In the genomic region with DNA sequence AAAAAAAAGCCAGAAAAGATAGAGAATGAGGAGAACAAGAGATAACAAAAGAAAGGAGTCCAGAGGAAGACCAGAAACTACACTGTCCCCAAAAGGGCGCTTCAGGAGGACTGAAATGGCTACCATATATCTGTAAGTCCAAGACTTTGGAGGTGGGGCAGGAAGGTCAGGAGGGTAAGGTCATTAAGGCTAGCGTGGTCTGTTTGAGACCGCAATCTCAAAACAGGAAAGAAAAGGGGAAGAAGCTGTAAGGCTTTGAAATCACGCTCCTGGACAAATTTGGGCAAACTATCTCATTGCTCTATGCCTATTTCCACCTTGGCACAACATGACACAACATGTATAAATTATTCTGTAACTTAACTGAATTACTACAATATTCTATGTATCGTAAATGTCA, we compare ENCODE assay signal across 27 mouse cellular contexts. TPM values are rescaled to one million over a fixed set of nuclear protein-coding genes. Genes with fewer than 3 reads are reported as not detected.
DNase-seq lines count a peak whose midpoint lies in the region; ATAC-seq and TF ChIP-seq lines count a peak whose summit lies in the region.
"Had no signal": no experiment of that assay in that cellular context is flagged by ENCODE, and none has a peak within 500 bp of the region (broad histone marks: within the 10 kb centered on the region; RNA-seq: fewer than 3 reads in every experiment).

No protein-coding gene starts in this region.

- TF ChIP-seq CTCF in MEL (IDR thresholded peaks at IDR 0.05 in 2 of 3, conservative IDR thresholded peaks at IDR 0.05 in 1 of 3; ENCODE audit: control insufficient read depth in 1 of 3, insufficient read depth in 1 of 3, low read depth in 2 of 3, low read length in 3 of 3, poor library complexity in 1 of 3, severe bottlenecking in 1 of 3): no peak

- no peak for TF ChIP-seq RAD21 in MEL (IDR thresholded peaks at IDR 0.05; ENCODE audit: low read depth, low read length)

- peaks cover 30% of the 10 kb centered on the region for H3K36me3 ChIP-seq in liver, embryonic 13.5 days
- peaks cover 38% of the 10 kb centered on the region for H3K36me3 ChIP-seq in liver, embryonic 12.5 days
- H3K36me3 ChIP-seq in MEL (ENCODE audit: control insufficient read depth in 1 of 2, insufficient read depth in 2 of 2, low read length in 2 of 2): peaks cover 0 to 10% of the 10 kb centered on the region in 2 experiments; a peak in 3 of 4 replicates

- 54% methylated on average over 5 of the region's 5 CpGs for WGBS in liver, embryonic 13.5 days (ENCODE audit: insufficient replicate concordance)
- WGBS in liver, embryonic 12.5 days (ENCODE audit: insufficient replicate concordance): 62% methylated on average over 5 of the region's 5 CpGs

- H3K79me2 ChIP-seq in MEL (ENCODE audit: control insufficient read depth, insufficient read depth, low read length, poor library complexity): peaks cover 5% of the 10 kb centered on the region; the same call in 1 of the 2 replicates

- no peaks in the 10 kb centered on the region for H3K9me3 ChIP-seq in liver, embryonic 13.5 days (replicated peaks)
- H3K9me3 ChIP-seq in liver, embryonic 12.5 days (replicated peaks): no peaks in the 10 kb centered on the region
- H3K9me3 ChIP-seq in MEL (replicated peaks; ENCODE audit: insufficient read depth, low read length): no peaks in the 10 kb centered on the region
- H3K9me3 ChIP-seq: embryonic facial prominence, embryonic 12.5 days; embryonic facial prominence, embryonic 15.5 days; heart, embryonic 10.5 days; heart, embryonic 13.5 days had no signal

- H3K4me1 ChIP-seq in liver, embryonic 13.5 days (replicated peaks): peaks cover 28% of the 10 kb centered on the region
- peaks cover 24% of the 10 kb centered on the region for H3K4me1 ChIP-seq in liver, embryonic 12.5 days
- peaks cover 4 to 7% of the 10 kb centered on the region in 2 experiments for H3K4me1 ChIP-seq in MEL (ENCODE audit: control insufficient read depth in 1 of 2, insufficient read depth in 2 of 2, low read length in 2 of 2)

- peak overlapping the region; percentile 89; the same call in 1 of the 2 replicates for H3K4me2 ChIP-seq in liver, embryonic 13.5 days
- H3K4me2 ChIP-seq in liver, embryonic 12.5 days: no peak overlapping the region

- H3K4me3 ChIP-seq in liver, embryonic 13.5 days (replicated peaks): 0 out of 2 replicates have a peak overlapping the region, but pooled peaks have one; percentile 82
- H3K4me3 ChIP-seq in liver, embryonic 12.5 days: no peak overlapping the region
- H3K4me3 ChIP-seq in MEL (ENCODE audit: control insufficient read depth in 1 of 2, insufficient read depth in 1 of 2, low read depth in 2 of 2, low read length in 2 of 2): no peak overlapping the region

- DNase-seq in liver, embryonic 13.5 days: no peak
- DNase-seq in A20 (ENCODE audit: low read depth, low spot score) (peak; percentile 17), MEL (ENCODE audit: low read depth, low spot score) (peak; percentile 16)
- no peak for DNase-seq in urinary bladder, adult 2 months (ENCODE audit: low spot score)
- no peak for DNase-seq in gastrocnemius, postnatal 25 days
- DNase-seq: adrenal gland, adult 8-10 months; adrenal gland, postnatal 25 days; B cell, adult 2 months; cerebellum, adult 2 months; cerebellum, adult 9-11 months; cerebellum, postnatal 25 days; forebrain, postnatal 0 days; gastrocnemius, adult 2 months; gastrocnemius, postnatal 14 days; heart, adult 2 months; heart, postnatal 14 days; heart, postnatal 4 days had no signal

- no peak overlapping the region for H3K27ac ChIP-seq in liver, embryonic 13.5 days
- no peak overlapping the region for H3K27ac ChIP-seq in liver, embryonic 12.5 days
- no peak overlapping the region for H3K27ac ChIP-seq in MEL (ENCODE audit: control insufficient read depth, low read depth, low read length)
- H3K27ac ChIP-seq: embryonic facial prominence, embryonic 12.5 days; gastrocnemius, adult 2 months; heart, adult 2 months had no signal

- no peak for TF ChIP-seq EP300 in MEL (IDR thresholded peaks at IDR 0.05; ENCODE audit: low read depth in 1 of 2, low read length in 2 of 2)

- ATAC-seq in liver, embryonic 13.5 days (ENCODE audit: low read depth): no peak
- no peak for ATAC-seq in liver, embryonic 12.5 days
- ATAC-seq: activated CD4-positive, CD25-positive, alpha-beta regulatory T cell, adult 4 months; forebrain, embryonic 14.5 days; forebrain, postnatal 0 days; hindbrain, postnatal 0 days; inflammation-experienced regulatory T-cells, adult 6 months had no signal

- TF ChIP-seq POLR2A in MEL (IDR thresholded peaks at IDR 0.05; ENCODE audit: control insufficient read depth in 1 of 2, insufficient read depth in 1 of 2, low read depth in 1 of 2, low read length in 2 of 2, poor library complexity in 1 of 2): no peak

- no peaks in the 10 kb centered on the region for H3K27me3 ChIP-seq in liver, embryonic 13.5 days
- H3K27me3 ChIP-seq in liver, embryonic 12.5 days (replicated peaks): no peaks in the 10 kb centered on the region
- no peaks in the 10 kb centered on the region for H3K27me3 ChIP-seq in MEL (ENCODE audit: control insufficient read depth in 1 of 2, insufficient read depth in 2 of 2, low read length in 2 of 2)
- H3K27me3 ChIP-seq: embryonic facial prominence, embryonic 12.5 days; embryonic facial prominence, embryonic 15.5 days; heart, embryonic 13.5 days had no signal

- no peak overlapping the region for H3K9ac ChIP-seq in liver, embryonic 13.5 days
- H3K9ac ChIP-seq in liver, embryonic 12.5 days: no peak overlapping the region
- H3K9ac ChIP-seq in MEL (ENCODE audit: control insufficient read depth, low read depth, low read length, poor library complexity, severe bottlenecking): no peak overlapping the region
- H3K9ac ChIP-seq: embryonic facial prominence, embryonic 15.5 days had no signal

TF ChIP-seq in MEL, 35 proteins besides CTCF, POLR2A, EP300 and RAD21:
- peak; percentile 43; the same call in 1 of the 2 replicates for TF ChIP-seq ZNF384 (IDR thresholded peaks at IDR 0.05; ENCODE audit: low read depth, low read length)
- no peak for TF ChIP-seq ETS1 (IDR thresholded peaks at IDR 0.05; ENCODE audit: low read depth, low read length)
- 0 out of 2 replicates have a peak, but pooled peaks have one; percentile 20 for TF ChIP-seq RCOR1 (IDR thresholded peaks at IDR 0.05; ENCODE audit: low read depth, low read length)
- no peak for TF ChIP-seq USF1 (IDR thresholded peaks at IDR 0.05; ENCODE audit: low read depth, low read length)
- no peak for TF ChIP-seq TAL1 (IDR thresholded peaks at IDR 0.05; ENCODE audit: low read length)

RNA-seq across cellular contexts. Expression of a gene that starts 1.6 kb away (rescaled TPM):
- polyA plus RNA-seq in liver, embryonic 13.5 days (2015; fragmentation: Nextera tagmentation; extraction: Ambion mirVana): 77.8 and 83.4 TPM in 2 replicates
- polyA plus RNA-seq in liver, embryonic 12.5 days (2016; fragmentation: Nextera tagmentation; extraction: Ambion mirVana): 90.8 and 95.6 TPM in 2 replicates
- total RNA-seq in MEL (2012; rRNA removed): 101 and 111 TPM in 2 replicates
- 100 to 1,000 TPM in 1 of 2 experiments, not detected in 1; 101 TPM for polyA plus RNA-seq in MEL (2012; ENCODE audit: insufficient read depth in 1 of 2, insufficient read length in 2 of 2, low read depth in 1 of 2, low replicate concordance in 2 of 2, missing spikeins in 1 of 2)
- polyA plus RNA-seq in urinary bladder, adult 2 months (2012; rRNA removed): 33.0 and 33.5 TPM in 2 replicates
- 10 to 100 TPM; 21.8 to 23.1 TPM for total RNA-seq in gastrocnemius, postnatal 25 days (2021)

RNA-seq across cellular contexts. Expression of a gene that starts 7.1 kb away (rescaled TPM):
- polyA plus RNA-seq in liver, embryonic 13.5 days (2015; fragmentation: Nextera tagmentation; extraction: Ambion mirVana): 0.08 and 0.10 TPM in 2 replicates
- 0.19 and 0.29 TPM in 2 replicates for polyA plus RNA-seq in liver, embryonic 12.5 days (2016; fragmentation: Nextera tagmentation; extraction: Ambion mirVana)
- total RNA-seq in MEL (2012; rRNA removed): not detected in 2 replicates
- under 1 TPM in 1 of 2 experiments, not detected in 1; 0.06 TPM for polyA plus RNA-seq in MEL (2012; ENCODE audit: insufficient read depth in 1 of 2, insufficient read length in 2 of 2, low read depth in 1 of 2, low replicate concordance in 2 of 2, missing spikeins in 1 of 2)
- polyA plus RNA-seq in urinary bladder, adult 2 months (2012; rRNA removed): 10.1 and 12.8 TPM in 2 replicates
- total RNA-seq in gastrocnemius, postnatal 25 days (2021): 1 to 10 TPM; 1.4 to 1.7 TPM
- total RNA-seq: common myeloid progenitor, adult 5-6 weeks had no signal
- polyA plus RNA-seq: activated CD4-positive, CD25-positive, alpha-beta regulatory T cell, adult 4 months had no signal

RNA-seq across cellular contexts. Expression of a gene that starts 24.5 kb away (rescaled TPM):
- polyA plus RNA-seq in liver, embryonic 13.5 days (2015; fragmentation: Nextera tagmentation; extraction: Ambion mirVana): 5.7 and 7.1 TPM in 2 replicates
- 12.0 and 12.7 TPM in 2 replicates for polyA plus RNA-seq in liver, embryonic 12.5 days (2016; fragmentation: Nextera tagmentation; extraction: Ambion mirVana)
- total RNA-seq in MEL (2012; rRNA removed): 89.5 and 93.1 TPM in 2 replicates
- 100 to 1,000 TPM in 1 of 2 experiments, not detected in 1; 167 TPM for polyA plus RNA-seq in MEL (2012; ENCODE audit: insufficient read depth in 1 of 2, insufficient read length in 2 of 2, low read depth in 1 of 2, low replicate concordance in 2 of 2, missing spikeins in 1 of 2)
- polyA plus RNA-seq in urinary bladder, adult 2 months (2012; rRNA removed): 130 and 140 TPM in 2 replicates
- 10 to 100 TPM; 41.8 to 46.2 TPM for total RNA-seq in gastrocnemius, postnatal 25 days (2021)

RNA-seq across cellular contexts. Expression of a gene that starts 41.7 kb away (rescaled TPM):
- polyA plus RNA-seq in liver, embryonic 13.5 days (2015; fragmentation: Nextera tagmentation; extraction: Ambion mirVana): 0.09 and 0.15 TPM in 2 replicates
- 0.08 and 0.12 TPM in 2 replicates for polyA plus RNA-seq in liver, embryonic 12.5 days (2016; fragmentation: Nextera tagmentation; extraction: Ambion mirVana)
- 0.31 and 0.39 TPM in 2 replicates for total RNA-seq in MEL (2012; rRNA removed)
- polyA plus RNA-seq in MEL (2012; ENCODE audit: insufficient read depth in 1 of 2, insufficient read length in 2 of 2, low read depth in 1 of 2, low replicate concordance in 2 of 2, missing spikeins in 1 of 2): 1 to 10 TPM in 1 of 2 experiments, not detected in 1; 1.4 TPM
- 0.99 and 1.1 TPM in 2 replicates for polyA plus RNA-seq in urinary bladder, adult 2 months (2012; rRNA removed)
- total RNA-seq in gastrocnemius, postnatal 25 days (2021): under 1 TPM in 1 of 2 experiments, not detected in 1; 0.23 TPM
- total RNA-seq: forebrain, postnatal 0 days; heart, adult 2 months; heart, postnatal 14 days; hindbrain, postnatal 0 days had no signal
- polyA plus RNA-seq: activated CD4-positive, CD25-positive, alpha-beta regulatory T cell, adult 4 months; cerebellum, adult 2 months; forebrain, embryonic 14.5 days; forebrain, postnatal 0 days; heart, embryonic 10.5 days; inflammation-experienced regulatory T-cells, adult 6 months had no signal

RNA-seq across cellular contexts. Expression of a gene that starts 52.1 kb away (rescaled TPM):
- polyA plus RNA-seq in liver, embryonic 13.5 days (2015; fragmentation: Nextera tagmentation; extraction: Ambion mirVana): 22.6 and 25.1 TPM in 2 replicates
- polyA plus RNA-seq in liver, embryonic 12.5 days (2016; fragmentation: Nextera tagmentation; extraction: Ambion mirVana): 25.7 and 26.1 TPM in 2 replicates
- total RNA-seq in MEL (2012; rRNA removed): 9.4 and 10.2 TPM in 2 replicates
- polyA plus RNA-seq in MEL (2012; ENCODE audit: insufficient read depth in 1 of 2, insufficient read length in 2 of 2, low read depth in 1 of 2, low replicate concordance in 2 of 2, missing spikeins in 1 of 2): 10 to 100 TPM in 1 of 2 experiments, not detected in 1; 31.6 TPM
- polyA plus RNA-seq in urinary bladder, adult 2 months (2012; rRNA removed): 15.5 and 19.2 TPM in 2 replicates
- total RNA-seq in gastrocnemius, postnatal 25 days (2021): 1 to 10 TPM; 2.4 to 3.0 TPM

Comparison
In these comparisons a context has a peak if more than half of its experiments do, and no peak if none do; other contexts are left out.
1. DNase-seq: peak in A20 (single experiment) and MEL (single experiment); none in liver, embryonic 13.5 days (single experiment), urinary bladder, adult 2 months (single experiment) and gastrocnemius, postnatal 25 days (single experiment).